Mouse (Mus musculus) heart, embryonic 14.5 days (tissue): ENCODE results near the gene 1700029P11Rik. TPM values are rescaled to one million over a fixed set of nuclear protein-coding genes. Genes with fewer than 3 reads are reported as not detected.

Experiments used
- ATAC-seq: fragments of 200-750 bp; cut with Nextera tagmentation; 2 replicates; pipeline ENCODE4 v1.8.0; 2017; ENCODE audit warnings: low read depth, moderate TSS enrichment; ENCODE audit not compliant: insufficient number of reproducible peaks, insufficient read depth, low FRiP score
- H3K27ac ChIP-seq, 2 experiments: fragments of 200-500 bp in 1 of 2; fragments of 300-500 bp in 1 of 2; sonication (generic) in 1 of 2; replicated peaks in 1 of 2; 2 replicates each; pipeline ENCODE4 v1.5.1; 2012 to 2014; ENCODE audit warnings: low read depth in 2 of 2, low read length in 2 of 2, control low read depth in 1 of 2, mild to moderate bottlenecking in 1 of 2, mixed read lengths in 1 of 2; ENCODE audit not compliant: control insufficient read depth in 1 of 2, insufficient read depth in 1 of 2
- H3K27me3 ChIP-seq: fragments of 300-500 bp; sonication (generic); 2 replicates; pipeline ENCODE4 v1.6.1; 2014; ENCODE audit warnings: mild to moderate bottlenecking, low read length, control low read depth; ENCODE audit not compliant: control insufficient read depth, insufficient read depth
- H3K36me3 ChIP-seq: fragments of 300-500 bp; sonication (generic); 2 replicates; pipeline ENCODE4 v1.6.1; 2014; ENCODE audit warnings: mild to moderate bottlenecking, control low read depth, low read length, mixed read lengths; ENCODE audit not compliant: control insufficient read depth, insufficient read depth
- H3K4me1 ChIP-seq, 2 experiments: fragments of 200-500 bp in 1 of 2; fragments of 300-500 bp in 1 of 2; sonication (generic) in 1 of 2; 2 replicates each; pipeline ENCODE4 v1.6.1; 2012 to 2014; ENCODE audit warnings: low read length in 2 of 2, control low read depth in 1 of 2, mixed read lengths in 1 of 2; ENCODE audit not compliant: control insufficient read depth in 2 of 2, insufficient read depth in 2 of 2
- H3K4me2 ChIP-seq: fragments of 300-500 bp; sonication (generic); 2 replicates; pipeline ENCODE4 v1.6.1; 2014; ENCODE audit warnings: mild to moderate bottlenecking, low read length
- H3K4me3 ChIP-seq, 2 experiments: fragments of 200-500 bp in 1 of 2; fragments of 300-500 bp in 1 of 2; sonication (generic) in 1 of 2; 2 replicates each; pipeline ENCODE4 v1.5.1; 2012 to 2014; ENCODE audit warnings: low read length in 2 of 2, mild to moderate bottlenecking in 2 of 2, control low read depth in 1 of 2, low read depth in 1 of 2, moderate library complexity in 1 of 2; ENCODE audit not compliant: control insufficient read depth in 1 of 2, insufficient read depth in 1 of 2
- H3K9ac ChIP-seq: fragments of 300-500 bp; sonication (generic); 2 replicates; pipeline ENCODE4 v1.6.1; 2014; ENCODE audit warnings: mild to moderate bottlenecking, low read length
- H3K9me3 ChIP-seq: fragments of 300-500 bp; sonication (generic); 2 replicates; pipeline ENCODE4 v1.6.1; 2016; ENCODE audit warnings: low read length, control low read depth; ENCODE audit not compliant: control insufficient read depth
- WGBS: fragments of 180-500 bp; shearing (Covaris S2); extraction: QIAGEN DNeasy Blood & Tissue Kit; methylation state at CpG from one replicate; pipeline ENCODE4 v1.1.7; 2014; 5-methylcytosine and 5-hydroxymethylcytosine counted together
- polyA plus RNA-seq: library from polyadenylated mRNA; unstranded; fragments of >200 nt; fragmentation: Nextera tagmentation; extraction: Ambion mirVana; gene quantifications from 2 replicates; pipeline ENCODE4 v1.2.1, GENCODE M21; 2014

1700029P11Rik gene
- polyA plus RNA-seq, 1 experiment from 2014 or later = not detected

DNA sequence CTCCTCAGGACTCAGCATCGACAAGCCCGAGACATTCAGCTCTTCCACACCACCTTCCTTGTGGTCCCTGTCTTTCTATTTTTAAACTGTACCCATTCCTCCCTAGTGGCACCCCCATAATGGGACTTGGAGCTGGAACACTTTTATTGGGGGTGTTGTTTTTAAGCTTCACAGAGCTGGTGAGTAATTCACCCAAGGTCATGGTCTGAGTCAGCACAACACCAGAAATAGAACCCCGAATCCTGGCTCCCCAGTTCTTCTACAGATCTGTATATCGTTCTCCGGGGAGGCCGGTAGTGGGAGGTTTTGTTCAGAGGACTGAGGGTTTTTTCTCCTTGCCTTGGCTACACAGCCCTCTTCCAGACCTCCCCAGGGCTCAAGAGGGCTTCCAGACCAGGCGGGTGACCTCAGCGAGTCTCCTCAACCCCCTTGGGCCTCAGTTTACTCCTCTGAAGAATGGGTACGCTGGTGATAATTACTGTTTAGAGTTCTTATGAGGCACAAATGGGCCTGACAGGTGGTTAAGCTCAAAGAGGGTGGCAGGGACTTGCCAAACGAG, 41.1 kb upstream of the 1700029P11Rik start:
- Histone ChIP-seq H3K4me3 (no peak overlapping the region), H3K27ac (no peak overlapping the region), H3K4me1 (peaks cover 11 to 13% of the 10 kb centered on the region in 2 experiments; a peak in 3 of 4 replicates), H3K4me2 (no peak overlapping the region), H3K27me3 (no peaks in the 10 kb centered on the region; the same call in 1 of the 2 replicates), H3K36me3 (no peaks in the 10 kb centered on the region), H3K9me3 (no peaks in the 10 kb centered on the region), H3K9ac (no peak overlapping the region)
- no peak for ATAC-seq
- 82% methylated on average over 10 of the region's 10 CpGs for WGBS

DNA sequence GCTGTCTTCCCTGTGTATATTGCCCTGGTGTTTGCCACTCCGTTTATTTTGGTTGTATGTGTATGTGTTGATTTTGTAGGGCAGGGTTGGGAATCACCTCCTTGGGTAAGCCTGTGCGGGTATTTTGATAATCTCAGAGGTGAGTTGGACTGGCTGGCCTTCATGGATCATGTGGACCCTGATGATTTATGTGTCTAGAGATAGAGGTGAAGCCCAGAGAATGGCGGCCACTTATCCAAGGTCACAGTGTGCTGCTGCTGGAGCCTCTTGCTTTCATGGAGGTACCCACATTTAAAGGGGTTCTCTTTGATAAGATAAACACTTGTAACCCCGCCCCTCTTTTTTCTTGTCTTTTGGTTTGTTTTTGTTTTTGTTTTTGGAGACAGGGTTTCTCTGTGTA, 40.6 kb upstream of the 1700029P11Rik start:
- no peaks in the 10 kb centered on the region; the same call in 1 of the 2 replicates for H3K27me3 ChIP-seq
- H3K9ac ChIP-seq = no peak overlapping the region
- H3K9me3 ChIP-seq = no peaks in the 10 kb centered on the region
- H3K4me3 ChIP-seq = no peak overlapping the region
- no peaks in the 10 kb centered on the region for H3K36me3 ChIP-seq
- peaks cover 11 to 13% of the 10 kb centered on the region in 2 experiments; a peak in 3 of 4 replicates for H3K4me1 ChIP-seq
- H3K4me2 ChIP-seq = no peak overlapping the region
- 82% methylated on average over 4 of the region's 4 CpGs for WGBS
- H3K27ac ChIP-seq = no peak overlapping the region
- ATAC-seq = no peak

DNA sequence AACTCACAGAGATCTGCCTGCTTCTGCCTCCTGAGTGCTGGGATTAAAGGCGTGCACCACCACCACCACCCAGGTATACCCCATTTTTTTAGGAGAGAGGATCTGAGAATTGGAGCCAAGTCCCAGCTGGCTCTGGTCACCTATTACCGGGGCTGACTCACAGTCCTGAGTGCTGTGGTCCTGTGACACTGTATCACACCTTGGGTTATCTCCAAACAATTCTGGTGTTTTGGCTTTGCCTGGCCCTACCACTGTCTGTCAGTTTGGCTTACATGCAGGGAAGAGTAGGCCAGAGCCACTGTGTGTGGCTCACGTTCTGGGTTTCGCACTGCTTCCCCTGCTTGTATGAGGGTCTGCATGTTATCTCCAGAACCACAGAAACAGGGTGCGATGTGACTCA, 40.1 kb upstream of the 1700029P11Rik start:
- WGBS = 87% methylated on average over 5 of the region's 5 CpGs
- no peak overlapping the region for H3K4me2 ChIP-seq
- H3K27ac ChIP-seq = no peak overlapping the region
- no peak overlapping the region for H3K9ac ChIP-seq
- H3K4me3 ChIP-seq = no peak overlapping the region
- ATAC-seq = no peak
- no peaks in the 10 kb centered on the region for H3K9me3 ChIP-seq
- no peaks in the 10 kb centered on the region; the same call in 1 of the 2 replicates for H3K27me3 ChIP-seq
- H3K36me3 ChIP-seq = no peaks in the 10 kb centered on the region
- H3K4me1 ChIP-seq = peaks cover 11 to 13% of the 10 kb centered on the region in 2 experiments; a peak in 3 of 4 replicates

DNA sequence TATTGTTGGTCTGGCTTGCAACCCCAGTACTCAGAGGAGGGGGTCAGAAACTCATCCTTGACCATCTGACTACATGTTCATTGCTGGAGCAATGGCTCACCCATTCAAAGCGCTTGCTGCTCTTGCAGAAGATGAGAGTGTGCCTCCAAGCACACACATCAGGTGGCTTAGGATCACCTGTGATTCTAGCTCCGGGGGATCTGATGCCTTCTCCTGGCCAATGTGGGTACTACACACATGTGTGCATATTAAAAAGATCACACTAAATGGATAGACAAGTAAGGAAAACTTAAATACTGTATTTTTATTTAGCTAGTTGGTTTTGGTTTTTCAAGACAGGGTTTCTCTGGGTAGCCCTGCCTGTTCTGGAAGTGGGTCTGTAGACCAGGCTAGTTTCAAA, 39.3 kb upstream of the 1700029P11Rik start:
- H3K27ac ChIP-seq = no peak overlapping the region
- H3K4me2 ChIP-seq = no peak overlapping the region
- H3K36me3 ChIP-seq = no peaks in the 10 kb centered on the region
- peaks cover 11 to 13% of the 10 kb centered on the region in 2 experiments; a peak in 3 of 4 replicates for H3K4me1 ChIP-seq
- WGBS = 86% methylated on average over 2 of the region's 2 CpGs
- no peak overlapping the region for H3K4me3 ChIP-seq
- no peaks in the 10 kb centered on the region for H3K9me3 ChIP-seq
- no peaks in the 10 kb centered on the region; the same call in 1 of the 2 replicates for H3K27me3 ChIP-seq
- ATAC-seq = no peak
- no peak overlapping the region for H3K9ac ChIP-seq

DNA sequence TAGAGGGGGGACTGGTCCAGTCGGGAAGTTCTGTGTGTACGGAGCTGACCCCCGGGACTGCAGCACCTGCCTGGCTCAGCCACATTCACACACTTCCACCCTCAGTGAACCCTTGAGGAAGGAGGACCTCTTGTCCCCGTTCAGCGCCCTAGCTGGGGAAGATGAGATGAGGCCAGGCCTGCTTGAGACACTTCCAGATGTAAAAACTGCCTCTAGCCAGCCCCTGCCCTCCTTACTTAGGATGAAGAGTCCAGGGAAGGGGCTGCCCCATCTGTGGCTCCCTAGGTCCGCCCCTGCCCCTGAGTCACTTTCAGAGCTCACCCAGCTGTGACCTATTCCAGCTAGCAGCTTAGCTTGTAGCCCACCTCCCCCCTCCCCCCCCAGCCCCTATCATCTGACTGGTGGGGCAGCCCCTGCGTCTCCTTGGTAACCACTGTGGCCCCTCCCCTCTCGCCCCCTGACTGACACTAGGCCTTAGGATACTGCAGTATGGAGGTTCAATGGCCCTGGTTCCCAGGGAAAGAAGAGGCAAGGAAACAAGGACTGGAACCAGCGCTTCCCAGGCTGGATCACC, 37.1 kb upstream of the 1700029P11Rik start:
- ATAC-seq = no peak
- 30% methylated on average over 9 of the region's 9 CpGs for WGBS

DNA sequence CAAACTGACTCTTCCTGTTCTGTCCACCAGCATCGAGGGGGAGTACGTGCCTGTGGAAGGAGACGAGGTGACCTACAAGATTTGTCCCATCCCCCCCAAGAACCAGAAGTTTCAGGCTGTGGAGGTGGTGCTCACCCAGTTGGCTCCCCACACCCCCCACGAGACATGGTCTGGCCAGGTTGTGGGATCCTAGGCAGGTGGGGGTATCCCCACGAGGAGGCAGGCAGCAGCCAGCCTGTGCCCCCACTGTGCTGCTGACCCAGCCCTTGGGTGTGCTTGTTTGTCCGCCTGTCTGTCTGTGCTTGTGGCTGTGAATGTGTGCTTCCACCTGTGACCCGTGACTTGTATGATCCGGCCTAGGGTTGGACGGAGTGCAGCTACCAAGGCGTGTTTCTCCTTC, 31.3 kb upstream of the 1700029P11Rik start:
- H3K4me1 ChIP-seq = no peaks in the 10 kb centered on the region
- H3K9ac ChIP-seq = no peak overlapping the region
- no peak for ATAC-seq
- WGBS = 81% methylated on average over 10 of the region's 10 CpGs
- H3K36me3 ChIP-seq = peaks cover 9% of the 10 kb centered on the region; the same call in 1 of the 2 replicates
- no peaks in the 10 kb centered on the region for H3K9me3 ChIP-seq
- H3K27ac ChIP-seq = no peak overlapping the region
- no peak overlapping the region for H3K4me3 ChIP-seq
- H3K4me2 ChIP-seq = no peak overlapping the region
- no peaks in the 10 kb centered on the region for H3K27me3 ChIP-seq

More for the DNA sequence above, 37.1 kb upstream of the 1700029P11Rik start:
- Histone ChIP-seq H3K9ac (no peak overlapping the region), H3K4me3 (no peak overlapping the region), H3K4me2 (no peak overlapping the region), H3K9me3 (no peaks in the 10 kb centered on the region), H3K36me3 (no peaks in the 10 kb centered on the region), H3K27me3 (no peaks in the 10 kb centered on the region), H3K4me1 (no peaks in the 10 kb centered on the region; a peak in 1 of 4 replicates), H3K27ac (no peak overlapping the region)

DNA sequence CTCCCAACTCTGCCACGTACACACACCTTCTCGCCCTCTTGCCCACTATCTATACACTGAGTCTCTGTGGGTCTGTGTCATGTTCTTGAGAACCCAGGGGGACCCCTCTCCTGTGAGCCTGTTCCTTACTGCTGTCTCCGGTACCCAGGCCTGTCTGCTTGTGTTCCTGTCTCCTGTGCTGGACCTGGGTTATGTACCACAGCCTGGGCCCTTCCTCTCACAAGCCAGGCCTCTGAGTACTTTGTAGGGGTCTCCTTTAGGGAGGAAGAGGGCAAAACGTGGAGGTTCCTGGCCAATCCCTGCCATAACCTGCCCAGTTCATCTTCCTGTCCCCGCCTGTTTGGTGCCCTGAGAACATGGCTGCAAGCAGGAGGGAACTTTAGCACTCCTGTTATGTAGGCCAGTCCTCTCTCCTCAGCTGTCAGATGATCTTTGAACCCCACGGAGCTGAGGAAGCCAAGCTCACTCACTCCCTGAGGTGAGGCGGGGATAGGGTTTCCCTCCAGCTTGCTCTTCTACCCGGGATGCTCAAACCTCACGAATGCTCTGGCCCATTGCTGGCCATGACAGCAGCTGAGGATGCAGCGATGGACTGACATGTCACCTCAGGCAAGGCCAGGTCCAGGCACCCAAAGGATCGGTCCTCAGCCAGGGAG, 30.7 kb upstream of the 1700029P11Rik start:
- no peaks in the 10 kb centered on the region for H3K9me3 ChIP-seq
- no peak overlapping the region for H3K9ac ChIP-seq
- no peaks in the 10 kb centered on the region for H3K4me1 ChIP-seq
- ATAC-seq = no peak
- H3K27ac ChIP-seq = no peak overlapping the region
- peaks cover 14% of the 10 kb centered on the region for H3K36me3 ChIP-seq
- H3K4me2 ChIP-seq = no peak overlapping the region
- no peak overlapping the region for H3K4me3 ChIP-seq
- WGBS = 73% methylated on average over 11 of the region's 11 CpGs
- H3K27me3 ChIP-seq = no peaks in the 10 kb centered on the region
